Mouse (Mus musculus) kidney, adult 2 months (tissue): Measurements from ENCODE around the gene Pcdh7. TPM values are rescaled to one million over a fixed set of nuclear protein-coding genes. Genes with fewer than 3 reads are reported as not detected.

Experiments used
- DNase-seq: peaks from one replicate; pipeline ENCODE4 v3.0.0; 2021
- H3K27ac ChIP-seq: fragments of 200-500 bp; 2 replicates; pipeline ENCODE4 v1.5.1; 2012; ENCODE audit warnings: low read depth, low read length, control low read depth, inconsistent platforms; ENCODE audit not compliant: insufficient read depth
- H3K27me3 ChIP-seq: fragments of 200-500 bp; replicated peaks from 2 replicates; pipeline ENCODE4 v1.6.1; 2012; ENCODE audit warnings: mild to moderate bottlenecking, moderate library complexity, low read length, inconsistent platforms; ENCODE audit not compliant: control insufficient read depth, insufficient read depth
- H3K36me3 ChIP-seq: fragments of 200-500 bp; 2 replicates; pipeline ENCODE4 v1.6.1; 2012; ENCODE audit warnings: mild to moderate bottlenecking, moderate library complexity, low read length, inconsistent platforms; ENCODE audit not compliant: control insufficient read depth, insufficient read depth
- H3K4me1 ChIP-seq: fragments of 200-500 bp; 2 replicates; pipeline ENCODE4 v1.6.1; 2011; ENCODE audit warnings: low read length; ENCODE audit not compliant: control insufficient read depth, insufficient read depth
- H3K4me3 ChIP-seq: fragments of 200-500 bp; 2 replicates; pipeline ENCODE4 v1.5.1; 2011; ENCODE audit warnings: mild to moderate bottlenecking, low read depth, low read length, control low read depth; ENCODE audit not compliant: insufficient read depth
- CTCF ChIP-seq: fragments of 200-500 bp; conservative IDR thresholded peaks from 2 replicates; pipeline ENCODE4 v1.5.1; 2011; ENCODE audit warnings: low read depth, mild to moderate bottlenecking, control low read depth, low read length, moderate library complexity, mixed read lengths; ENCODE audit not compliant: insufficient read depth, insufficient read length
- POLR2A ChIP-seq: fragments of 200-500 bp; IDR thresholded peaks from one replicate; pipeline ENCODE4 v1.6.1; 2011; ENCODE audit warnings: low read depth, low read length, control low read depth
- WGBS: fragments of 180-500 bp; shearing (Covaris S2); methylation state at CpG from one replicate; pipeline ENCODE4 v1.1.7; 2018; 5-methylcytosine and 5-hydroxymethylcytosine counted together
- polyA plus RNA-seq: library from polyadenylated mRNA; depleted of rRNA; stranded (reverse); fragments of >200 nt; gene quantifications from 2 replicates; pipeline ENCODE4 v1.2.3, GENCODE M21; 2012

Gene Pcdh7
- polyA plus RNA-seq, 1 experiment: 7.1 TPM

DNA sequence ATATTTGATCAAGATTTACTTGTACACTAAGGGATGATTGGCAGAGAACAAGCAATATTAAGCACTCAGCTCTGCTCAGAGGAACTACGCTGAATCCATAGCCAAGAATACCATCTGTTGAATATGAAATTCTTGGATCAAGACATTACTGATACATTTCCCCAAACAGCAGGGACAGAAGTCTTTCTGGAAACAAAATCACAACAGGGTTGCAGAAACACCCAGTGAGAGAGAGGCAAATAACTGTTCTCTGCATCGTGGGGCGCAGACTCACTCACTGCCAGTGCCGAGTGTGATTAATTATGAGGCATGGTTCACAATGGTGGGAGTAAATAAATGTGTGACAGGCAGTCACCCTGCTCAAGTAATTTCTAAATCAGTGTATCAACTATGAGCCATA, 363.3 kb downstream of the Pcdh7 start:
- WGBS: 79% methylated on average over 4 of the region's 4 CpGs

DNA sequence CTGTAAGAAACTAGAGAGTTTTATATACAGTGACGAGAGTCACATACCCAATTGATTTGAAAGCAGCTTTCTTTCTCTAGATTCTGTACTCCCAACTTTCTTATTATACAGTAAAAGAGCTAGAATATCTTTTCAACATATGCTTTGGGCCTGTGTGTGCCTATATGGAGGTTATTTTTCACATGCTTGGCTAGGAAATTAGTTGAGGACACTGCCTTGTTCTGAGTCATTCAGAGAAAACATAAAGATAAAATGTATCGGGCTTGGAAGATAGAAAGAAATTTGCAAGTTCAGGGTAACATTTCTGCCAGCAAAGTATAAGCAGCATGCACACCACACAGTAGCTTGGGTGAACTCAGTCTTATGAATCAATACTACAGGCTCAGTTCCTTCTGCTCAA, 364.5 kb downstream of the Pcdh7 start:
- H3K4me3 ChIP-seq: no peak overlapping the region
- WGBS: 87% methylated on average over 2 of the region's 2 CpGs
- no peaks in the 10 kb centered on the region for H3K36me3 ChIP-seq
- no peaks in the 10 kb centered on the region for H3K27me3 ChIP-seq
- no peak for DNase-seq
- no peak overlapping the region for H3K27ac ChIP-seq
- TF ChIP-seq CTCF (no peak), POLR2A (no peak)
- no peaks in the 10 kb centered on the region for H3K4me1 ChIP-seq

More for the DNA sequence above, 363.3 kb downstream of the Pcdh7 start:
- no peaks in the 10 kb centered on the region for H3K27me3 ChIP-seq
- no peaks in the 10 kb centered on the region for H3K36me3 ChIP-seq
- H3K4me1 ChIP-seq: no peaks in the 10 kb centered on the region
- H3K27ac ChIP-seq: no peak overlapping the region
- no peak for DNase-seq
- H3K4me3 ChIP-seq: no peak overlapping the region
- no peak for TF ChIP-seq CTCF

- H3K27me3 ChIP-seq: no peaks in the 10 kb centered on the region
- no peak overlapping the region for H3K4me3 ChIP-seq
- no peak overlapping the region for H3K27ac ChIP-seq
- DNase-seq: no peak
- no peak for TF ChIP-seq CTCF
- TF ChIP-seq POLR2A: no peak
- H3K4me1 ChIP-seq: no peaks in the 10 kb centered on the region
- 85% methylated on average over 3 of the region's 3 CpGs for WGBS
- no peaks in the 10 kb centered on the region for H3K36me3 ChIP-seq
These were observed 365.3 kb downstream of the Pcdh7 start for GRCm38 (mm10) chr5:58083056-58083455.

DNA sequence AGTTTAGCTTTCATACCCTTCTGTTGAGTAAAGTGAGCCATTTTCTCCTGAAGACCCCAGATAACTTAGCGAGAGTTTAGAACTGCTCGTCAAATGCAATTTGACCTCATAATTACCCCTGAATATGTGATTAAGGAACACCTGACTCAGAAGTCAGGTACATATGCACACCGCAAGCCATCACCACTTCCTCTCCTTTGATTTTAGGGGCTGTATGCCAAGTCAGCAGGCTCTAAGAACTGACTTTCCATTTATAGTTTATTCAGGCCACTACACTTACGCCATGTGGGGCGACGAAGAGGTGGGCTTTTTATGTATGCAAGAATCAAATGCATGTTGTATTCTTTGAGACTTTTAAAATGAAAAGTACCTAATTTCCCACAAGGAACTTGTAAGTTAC, 366.2 kb downstream of the Pcdh7 start:
- 85% methylated on average over 6 of the region's 6 CpGs for WGBS
- DNase-seq: no peak
- Histone ChIP-seq H3K4me3 (no peak overlapping the region), H3K27me3 (no peaks in the 10 kb centered on the region), H3K36me3 (no peaks in the 10 kb centered on the region), H3K4me1 (no peaks in the 10 kb centered on the region), H3K27ac (no peak overlapping the region)
- no peak for TF ChIP-seq POLR2A
- no peak for TF ChIP-seq CTCF

GRCm38 (mm10) chr5:58108665-58109364, 391.0 kb downstream of the Pcdh7 start:
- Histone ChIP-seq H3K27ac (no peak overlapping the region), H3K4me3 (no peak overlapping the region), H3K36me3 (no peaks in the 10 kb centered on the region), H3K27me3 (no peaks in the 10 kb centered on the region), H3K4me1 (no peaks in the 10 kb centered on the region)
- TF ChIP-seq CTCF (no peak), POLR2A (no peak)
- no peak for DNase-seq
- 80% methylated on average over 4 of the region's 4 CpGs for whole genome bisulfite sequencing

GRCm38 (mm10) chr5:58116096-58116495, 398.3 kb downstream of the Pcdh7 start:
- no peak overlapping the region for H3K4me3 ChIP-seq
- 90% methylated on average over 3 of the region's 3 CpGs for whole genome bisulfite sequencing
- TF ChIP-seq POLR2A (no peak), CTCF (no peak)
- H3K4me1 ChIP-seq: no peaks in the 10 kb centered on the region
- no peak overlapping the region for H3K27ac ChIP-seq
- no peaks in the 10 kb centered on the region for H3K36me3 ChIP-seq
- H3K27me3 ChIP-seq: no peaks in the 10 kb centered on the region
- no peak for DNase-seq

DNA sequence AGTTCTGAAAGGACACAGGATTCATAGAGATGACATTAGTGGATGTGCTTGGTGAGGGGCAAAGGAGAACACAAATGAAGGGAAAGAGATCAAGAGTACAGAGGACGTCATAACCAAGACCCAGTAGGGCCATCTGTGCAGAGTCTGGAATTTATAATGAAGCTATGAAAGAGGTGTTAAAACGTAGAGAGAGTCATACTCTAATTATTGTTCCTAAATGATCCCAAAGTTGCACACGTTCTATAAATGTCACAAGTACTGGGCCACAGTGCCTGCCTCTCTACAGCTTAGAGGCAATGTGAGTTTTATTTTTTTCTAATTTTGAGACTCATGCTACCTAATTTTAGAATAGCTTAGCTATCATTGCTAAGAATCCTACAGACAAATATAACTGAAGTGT, 400.1 kb downstream of the Pcdh7 start:
- Histone ChIP-seq H3K27me3 (no peaks in the 10 kb centered on the region), H3K4me3 (no peak overlapping the region), H3K4me1 (no peaks in the 10 kb centered on the region), H3K27ac (no peak overlapping the region), H3K36me3 (no peaks in the 10 kb centered on the region)
- TF ChIP-seq POLR2A: no peak
- no peak for TF ChIP-seq CTCF
- 81% methylated on average over 3 of the region's 3 CpGs for WGBS
- no peak for DNase-seq

- Histone ChIP-seq H3K27ac (no peak overlapping the region), H3K36me3 (no peaks in the 10 kb centered on the region), H3K4me3 (no peak overlapping the region), H3K4me1 (no peaks in the 10 kb centered on the region), H3K27me3 (no peaks in the 10 kb centered on the region)
- 26% methylated on average over 3 of the region's 3 CpGs for WGBS
- no peak for DNase-seq
- TF ChIP-seq POLR2A: no peak
- no peak for TF ChIP-seq CTCF
These were observed 401.3 kb downstream of the Pcdh7 start for GRCm38 (mm10) chr5:58118930-58119611.
